8 mouse cellular contexts compared by ENCODE assay signal in the genomic region with DNA sequence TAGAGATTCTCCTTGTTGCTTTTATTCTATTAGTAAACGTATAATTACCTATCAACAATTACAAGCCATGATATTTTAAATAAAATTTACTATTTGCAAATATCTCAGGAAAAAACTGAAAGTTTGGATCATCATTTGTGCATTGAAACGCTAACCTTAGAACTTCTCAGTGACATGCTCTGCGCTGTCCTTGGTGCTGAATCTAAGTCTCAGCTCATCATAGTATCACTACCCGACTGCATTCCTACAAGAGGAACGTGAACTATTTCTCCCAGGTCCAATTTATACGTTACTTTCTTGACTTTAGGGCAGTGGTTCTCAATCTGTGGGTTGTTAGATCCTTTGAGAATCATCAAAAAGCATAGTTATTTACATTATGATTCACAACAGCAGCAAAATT. TPM values are rescaled to one million over a fixed set of nuclear protein-coding genes. Genes with fewer than 3 reads are reported as not detected.
DNase-seq lines count a peak whose midpoint lies in the region; ATAC-seq and TF ChIP-seq lines count a peak whose summit lies in the region.
"Had no signal": no experiment of that assay in that cellular context is flagged by ENCODE, and none has a peak within 500 bp of the region (broad histone marks: within the 10 kb centered on the region; RNA-seq: fewer than 3 reads in every experiment).

No protein-coding gene starts in this region.

- H3K4me1 ChIP-seq in liver, embryonic 14.5 days (replicated peaks; ENCODE audit: control insufficient read depth in 2 of 2, insufficient read depth in 2 of 2, low read length in 1 of 2), result no peaks in the 10 kb centered on the region
- H3K4me1 ChIP-seq in liver, embryonic 12.5 days, result no peaks in the 10 kb centered on the region
- no peaks in the 10 kb centered on the region for H3K4me1 ChIP-seq in embryonic facial prominence, embryonic 14.5 days (ENCODE audit: control insufficient read depth, insufficient read depth, low read length)
- H3K4me1 ChIP-seq: megakaryocyte, embryonic 14.5 days had no signal

- DNase-seq in liver, embryonic 14.5 days (ENCODE audit: low read depth in 3 of 3, low spot score in 3 of 3), result peak; percentile 7 to 22 (median 7)
- DNase-seq in adrenal gland, adult 18-20 months (ENCODE audit: low spot score in 2 of 2), result peak; percentile 8 to 21
- peak; percentile 91 for DNase-seq in embryonic facial prominence, embryonic 14.5 days (ENCODE audit: low spot score)
- DNase-seq in splenic B cell, adult 2 months (ENCODE audit: low read depth, low spot score), result peak; percentile 50
- DNase-seq in layer of hippocampus, adult 9-11 months, result no peak

- no peak overlapping the region for H3K4me3 ChIP-seq in liver, embryonic 14.5 days (ENCODE audit: insufficient read depth in 1 of 2, low read depth in 2 of 2, low read length in 2 of 2)
- H3K4me3 ChIP-seq in liver, embryonic 12.5 days, result no peak overlapping the region
- H3K4me3 ChIP-seq in embryonic facial prominence, embryonic 14.5 days (ENCODE audit: low read depth, low read length), result no peak overlapping the region
- H3K4me3 ChIP-seq: megakaryocyte, embryonic 14.5 days had no signal

- H3K4me2 ChIP-seq in liver, embryonic 14.5 days (ENCODE audit: low read depth), result no peak overlapping the region
- H3K4me2 ChIP-seq in liver, embryonic 12.5 days, result no peak overlapping the region
- no peak overlapping the region for H3K4me2 ChIP-seq in embryonic facial prominence, embryonic 14.5 days (ENCODE audit: low read depth, low read length)

- no peak for TF ChIP-seq CTCF in liver, embryonic 14.5 days (IDR thresholded peaks at IDR 0.05; ENCODE audit: low read depth)

- H3K9ac ChIP-seq in liver, embryonic 14.5 days (replicated peaks), result no peak overlapping the region
- no peak overlapping the region for H3K9ac ChIP-seq in liver, embryonic 12.5 days
- no peak overlapping the region for H3K9ac ChIP-seq in embryonic facial prominence, embryonic 14.5 days (ENCODE audit: low read depth, low read length)

- no peak overlapping the region for H3K27ac ChIP-seq in liver, embryonic 14.5 days
- H3K27ac ChIP-seq in liver, embryonic 12.5 days, result no peak overlapping the region
- H3K27ac ChIP-seq in embryonic facial prominence, embryonic 14.5 days (replicated peaks; ENCODE audit: low read depth, low read length), result no peak overlapping the region

- no peak for TF ChIP-seq EP300 in liver, embryonic 14.5 days (IDR thresholded peaks at IDR 0.05; ENCODE audit: low read depth)

- H3K9me3 ChIP-seq in liver, embryonic 14.5 days (ENCODE audit: control insufficient read depth, low read length), result no peaks in the 10 kb centered on the region
- no peaks in the 10 kb centered on the region for H3K9me3 ChIP-seq in liver, embryonic 12.5 days (replicated peaks)
- H3K9me3 ChIP-seq in embryonic facial prominence, embryonic 14.5 days (ENCODE audit: control insufficient read depth, low read length), result no peaks in the 10 kb centered on the region
- H3K9me3 ChIP-seq: megakaryocyte, embryonic 14.5 days had no signal

- H3K27me3 ChIP-seq in liver, embryonic 14.5 days (ENCODE audit: control insufficient read depth, insufficient read depth, low read length), result no peaks in the 10 kb centered on the region
- no peaks in the 10 kb centered on the region for H3K27me3 ChIP-seq in liver, embryonic 12.5 days (replicated peaks)
- H3K27me3 ChIP-seq in embryonic facial prominence, embryonic 14.5 days (replicated peaks; ENCODE audit: control insufficient read depth, insufficient read depth, low read length), result no peaks in the 10 kb centered on the region
- H3K27me3 ChIP-seq in splenic B cell, adult 2 months (ENCODE audit: control insufficient read depth, insufficient read depth, low read length, poor library complexity, severe bottlenecking), result no peaks in the 10 kb centered on the region; the same call in 1 of the 2 replicates
- H3K27me3 ChIP-seq: megakaryocyte, embryonic 14.5 days had no signal

- H3K36me3 ChIP-seq in liver, embryonic 14.5 days (replicated peaks; ENCODE audit: control insufficient read depth, insufficient read depth, low read depth), result no peaks in the 10 kb centered on the region
- no peaks in the 10 kb centered on the region for H3K36me3 ChIP-seq in liver, embryonic 12.5 days
- H3K36me3 ChIP-seq in embryonic facial prominence, embryonic 14.5 days (ENCODE audit: control insufficient read depth, insufficient read depth, low read length), result no peaks in the 10 kb centered on the region
- H3K36me3 ChIP-seq in splenic B cell, adult 2 months (ENCODE audit: control insufficient read depth, insufficient read depth, low read length, poor library complexity, severe bottlenecking), result peaks cover 5% of the 10 kb centered on the region; the same call in 1 of the 2 replicates

- WGBS in liver, embryonic 14.5 days (ENCODE audit: insufficient replicate concordance), result 8% methylated on average over 6 of the region's 6 CpGs
- WGBS in liver, embryonic 12.5 days (ENCODE audit: insufficient replicate concordance), result 6% methylated on average over 6 of the region's 6 CpGs
- WGBS in embryonic facial prominence, embryonic 14.5 days, result 4% methylated on average over 6 of the region's 6 CpGs

- no peak for ATAC-seq in liver, embryonic 14.5 days (ENCODE audit: insufficient read depth)
- ATAC-seq in liver, embryonic 12.5 days, result no peak
- no peak for ATAC-seq in embryonic facial prominence, embryonic 14.5 days (ENCODE audit: low read depth)
- ATAC-seq in monocyte, adult 5-6 weeks (replicated peaks; ENCODE audit: insufficient number of reproducible peaks, low FRiP score, low TSS enrichment, poor library complexity, severe bottlenecking), result no peak

RNA-seq across cellular contexts. Expression of a gene that starts 58.4 kb away (rescaled TPM):
- 1.5 and 2.4 TPM in 2 replicates for polyA plus RNA-seq in liver, embryonic 14.5 days (2012; rRNA removed)
- polyA plus RNA-seq in liver, embryonic 14.5 days (2014; fragmentation: Nextera tagmentation; extraction: Ambion mirVana), result 3.3 and 4.1 TPM in 2 replicates
- polyA plus RNA-seq in liver, embryonic 12.5 days (2016; fragmentation: Nextera tagmentation; extraction: Ambion mirVana), result 0.72 and 0.76 TPM in 2 replicates
- under 1 TPM; 0.20 to 0.26 TPM for total RNA-seq in adrenal gland, adult 18-20 months (2021)
- 0.29 and 0.42 TPM in 2 replicates for polyA plus RNA-seq in embryonic facial prominence, embryonic 14.5 days (2014; fragmentation: Nextera tagmentation; extraction: Ambion mirVana)
- 6.6 to 7.5 TPM (median 7.4 TPM) in 3 replicates for total RNA-seq in monocyte, adult 5-6 weeks (2017)
